Mouse (Mus musculus): Measurements from ENCODE around the gene Fam81a. TPM values are rescaled to one million over a fixed set of nuclear protein-coding genes. Genes with fewer than 3 reads are reported as not detected.
A peak's percentile ranks its signal among the peaks of the same experiment; 100 is the strongest.

Gene Fam81a
- polyA plus RNA-seq (2016; fragmentation: Nextera tagmentation; extraction: Ambion mirVana): 0.74 and 0.98 TPM in 2 replicates

DNA sequence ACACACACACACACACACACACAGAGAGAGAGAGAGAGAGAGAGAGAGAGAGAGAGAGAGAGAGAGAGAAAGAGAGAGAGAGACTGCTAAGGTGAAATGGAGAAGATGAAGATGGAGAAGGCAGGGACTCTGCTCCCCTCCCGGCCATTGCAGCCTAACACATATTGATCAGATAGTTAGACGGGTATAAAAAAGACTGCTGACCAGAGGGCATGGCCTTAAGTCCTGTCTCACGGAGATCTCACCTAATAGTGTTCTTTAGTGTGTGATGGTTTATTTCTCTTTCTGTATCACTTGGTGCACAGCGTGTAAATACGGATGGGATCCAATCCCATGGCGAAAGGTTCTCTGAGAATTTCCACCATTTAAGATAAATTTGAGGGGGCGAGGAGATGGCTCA is at the start of gene Fam81a:
TSS of gene Fam81a (minus strand) at position 101 of the 400 bp plus-strand sequence.
- Histone ChIP-seq H3K9ac (no peak within 1 kb of the TSS), H3K4me1 (peaks cover 9% of the 10 kb centered on the region; the same call in 1 of the 2 replicates), H3K27ac (no peak within 1 kb of the TSS), H3K4me3 (peak within 1 kb of the TSS; percentile 54), H3K36me3 (no peaks in the 10 kb centered on the region), H3K9me3 (replicated peaks) (no peaks in the 10 kb centered on the region), H3K27me3 (replicated peaks) (peaks cover 56% of the 10 kb centered on the region), H3K4me2 (peak within 1 kb of the TSS; percentile 69)
- ATAC-seq: no peak
- 58% methylated on average over 7 of the region's 7 CpGs for WGBS (ENCODE audit: insufficient replicate concordance)

DNA sequence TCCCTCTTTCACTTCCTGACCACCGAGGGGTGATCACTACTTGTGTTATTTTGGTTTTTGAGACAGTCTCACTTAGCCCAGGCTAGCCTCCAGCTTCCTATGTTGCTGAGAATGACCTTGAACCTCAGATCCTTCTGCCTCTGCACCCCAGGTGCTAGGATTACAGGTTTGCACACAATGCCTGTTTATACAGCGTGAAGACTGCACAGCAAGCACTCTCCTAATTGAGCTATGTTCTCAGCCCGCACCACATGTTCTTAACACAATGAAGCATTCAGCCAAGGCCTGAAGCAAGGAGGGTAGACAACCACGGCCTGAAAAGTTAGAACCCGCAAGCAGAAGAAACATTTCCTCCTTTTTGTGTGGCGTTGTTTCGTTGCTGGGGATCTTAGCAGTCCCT is 40.3 kb upstream of the Fam81a start:
- H3K9me3 ChIP-seq (replicated peaks): no peaks in the 10 kb centered on the region
- H3K4me2 ChIP-seq: no peak overlapping the region
- no peak overlapping the region for H3K27ac ChIP-seq
- H3K4me3 ChIP-seq: no peak overlapping the region
- H3K9ac ChIP-seq: no peak overlapping the region
- no peaks in the 10 kb centered on the region for H3K4me1 ChIP-seq
- H3K36me3 ChIP-seq: no peaks in the 10 kb centered on the region
- WGBS (ENCODE audit: insufficient replicate concordance): 46% methylated on average over 7 of the region's 7 CpGs
- ATAC-seq: no peak
- 0 out of 2 replicates have a peak, but pooled peaks cover 5% of the 10 kb centered on the region for H3K27me3 ChIP-seq (replicated peaks)

DNA sequence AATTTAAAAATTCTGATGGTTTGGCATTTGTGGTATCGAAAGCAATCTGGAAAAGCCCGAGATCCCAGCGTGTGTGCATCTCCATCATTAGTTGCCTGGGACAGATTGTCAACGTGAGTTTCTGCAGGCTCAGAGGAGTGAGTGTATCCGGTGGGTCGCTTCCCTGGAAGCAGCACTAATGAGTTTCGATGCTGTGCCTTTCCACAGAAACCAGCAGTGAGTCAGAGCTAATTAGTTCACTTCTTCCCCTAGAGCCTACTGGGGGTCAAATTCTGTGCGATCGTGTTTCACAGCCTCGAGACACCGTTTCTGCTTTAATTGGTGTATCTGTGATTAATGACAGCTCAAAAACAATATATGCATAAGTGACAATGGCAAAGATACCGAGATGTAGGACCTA is 39.4 kb upstream of the Fam81a start:
- H3K27me3 ChIP-seq (replicated peaks): 0 out of 2 replicates have a peak, but pooled peaks cover 5% of the 10 kb centered on the region
- no peak overlapping the region for H3K9ac ChIP-seq
- no peak overlapping the region for H3K4me2 ChIP-seq
- 66% methylated on average over 12 of the region's 12 CpGs for WGBS (ENCODE audit: insufficient replicate concordance)
- H3K9me3 ChIP-seq (replicated peaks): no peaks in the 10 kb centered on the region
- H3K27ac ChIP-seq: no peak overlapping the region
- H3K36me3 ChIP-seq: no peaks in the 10 kb centered on the region
- no peak for ATAC-seq
- H3K4me1 ChIP-seq: no peaks in the 10 kb centered on the region
- H3K4me3 ChIP-seq: no peak overlapping the region

DNA sequence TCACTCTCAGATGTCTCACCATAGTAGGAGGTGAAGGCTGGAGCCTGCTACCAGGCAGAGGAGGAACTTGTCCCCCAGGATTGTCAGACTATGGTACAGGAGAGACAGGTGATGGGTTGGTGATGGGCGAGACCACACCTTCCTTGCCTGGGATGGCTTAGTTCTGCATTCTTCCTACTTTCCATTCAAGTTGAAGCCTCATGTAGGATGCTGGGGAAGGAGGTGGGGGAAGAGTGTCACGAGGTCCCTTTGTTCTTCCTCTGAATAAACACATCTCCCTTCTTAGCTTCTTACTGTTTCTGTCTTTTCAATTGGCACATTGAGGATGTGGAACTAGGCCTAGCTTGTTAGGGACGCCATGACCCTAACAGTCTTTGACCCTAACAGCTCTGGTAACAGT is 33.9 kb upstream of the Fam81a start:
- ATAC-seq: no peak
- Histone ChIP-seq H3K4me3 (no peak overlapping the region), H3K4me1 (no peaks in the 10 kb centered on the region), H3K36me3 (no peaks in the 10 kb centered on the region), H3K27me3 (replicated peaks) (0 out of 2 replicates have a peak, but pooled peaks cover 3% of the 10 kb centered on the region), H3K9ac (no peak overlapping the region), H3K9me3 (replicated peaks) (no peaks in the 10 kb centered on the region), H3K27ac (no peak overlapping the region), H3K4me2 (no peak overlapping the region)
- WGBS (ENCODE audit: insufficient replicate concordance): 61% methylated on average over 3 of the region's 3 CpGs

DNA sequence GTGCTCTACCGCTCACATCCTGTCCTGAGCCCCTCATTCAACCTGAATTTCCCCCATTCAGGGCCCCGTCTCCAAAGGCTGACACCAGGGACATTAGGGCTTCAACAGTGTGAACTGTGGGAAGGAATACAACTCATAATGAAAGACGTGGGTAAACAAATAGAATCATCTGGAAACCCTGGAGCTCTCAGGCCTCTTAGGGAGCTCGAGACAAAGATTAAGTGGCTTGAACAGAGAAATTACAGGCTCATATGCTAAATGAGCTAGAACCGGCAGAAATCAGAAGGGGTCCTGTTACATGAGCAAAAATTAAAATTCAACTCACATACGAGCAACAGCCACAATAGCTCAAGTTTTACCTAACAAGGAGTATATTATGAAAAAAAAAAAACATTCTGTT is 32.5 kb upstream of the Fam81a start:
- no peak overlapping the region for H3K4me3 ChIP-seq
- no peaks in the 10 kb centered on the region for H3K9me3 ChIP-seq (replicated peaks)
- no peaks in the 10 kb centered on the region for H3K4me1 ChIP-seq
- H3K36me3 ChIP-seq: no peaks in the 10 kb centered on the region
- 50% methylated on average over 6 of the region's 6 CpGs for WGBS (ENCODE audit: insufficient replicate concordance)
- H3K9ac ChIP-seq: no peak overlapping the region
- ATAC-seq: no peak
- no peak overlapping the region for H3K4me2 ChIP-seq
- no peaks in the 10 kb centered on the region for H3K27me3 ChIP-seq (replicated peaks)
- no peak overlapping the region for H3K27ac ChIP-seq

DNA sequence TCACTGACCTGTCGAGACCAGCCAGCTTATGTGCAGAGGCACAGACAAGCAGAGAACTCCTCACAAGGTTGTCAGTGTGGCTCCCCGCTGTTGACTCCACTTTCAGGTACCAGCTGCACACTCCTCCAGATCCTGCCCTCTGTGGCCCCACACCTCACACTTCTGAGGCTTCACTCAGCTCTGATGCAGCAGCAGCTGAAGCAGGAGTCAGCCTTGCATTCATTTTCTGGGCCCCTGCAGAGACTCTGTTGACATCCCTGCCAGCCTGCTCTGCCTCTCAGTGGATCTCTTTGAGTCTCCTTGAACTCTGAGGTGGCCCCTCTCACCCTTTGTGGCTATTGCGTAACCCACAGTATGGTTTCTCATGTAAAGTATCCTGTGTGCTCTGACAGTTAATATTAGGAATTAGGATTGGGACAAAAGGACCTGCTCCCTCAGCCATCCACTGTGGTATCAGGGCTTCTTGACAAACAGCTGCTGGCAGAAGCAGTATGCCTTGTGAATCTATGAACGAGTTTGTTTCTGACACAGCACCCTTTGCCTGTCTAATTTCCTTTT is 32.0 kb upstream of the Fam81a start:
- Histone ChIP-seq H3K4me1 (no peaks in the 10 kb centered on the region), H3K9ac (no peak overlapping the region), H3K4me3 (no peak overlapping the region), H3K4me2 (no peak overlapping the region), H3K27me3 (replicated peaks) (no peaks in the 10 kb centered on the region), H3K36me3 (no peaks in the 10 kb centered on the region), H3K9me3 (replicated peaks) (no peaks in the 10 kb centered on the region), H3K27ac (no peak overlapping the region)
- ATAC-seq: no peak
- WGBS (ENCODE audit: insufficient replicate concordance): 62% methylated on average over 4 of the region's 4 CpGs

DNA sequence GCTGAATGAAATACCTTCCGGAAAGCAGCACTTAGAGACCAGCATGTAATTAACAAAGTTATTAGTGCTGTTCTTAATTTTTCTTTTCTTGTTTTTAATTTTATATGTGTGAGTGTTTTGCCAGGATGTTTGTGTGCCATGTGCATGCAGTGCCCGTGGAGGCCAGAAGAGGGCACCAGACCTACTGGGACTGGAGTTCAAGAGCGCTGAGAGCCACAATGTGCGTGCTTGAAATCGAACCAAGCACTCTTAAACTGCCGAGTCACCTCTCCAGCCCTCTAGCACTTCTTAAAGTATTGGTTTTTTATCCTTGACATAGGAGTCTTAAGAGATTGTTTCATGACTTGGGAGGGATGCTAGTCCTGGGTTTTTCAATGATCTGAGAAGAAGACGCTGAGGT is 26.6 kb upstream of the Fam81a start:
- H3K36me3 ChIP-seq: no peaks in the 10 kb centered on the region
- H3K27ac ChIP-seq: no peak overlapping the region
- no peak overlapping the region for H3K4me2 ChIP-seq
- H3K27me3 ChIP-seq (replicated peaks): no peaks in the 10 kb centered on the region
- ATAC-seq: no peak
- H3K9me3 ChIP-seq (replicated peaks): no peaks in the 10 kb centered on the region
- no peaks in the 10 kb centered on the region for H3K4me1 ChIP-seq
- no peak overlapping the region for H3K4me3 ChIP-seq
- H3K9ac ChIP-seq: no peak overlapping the region
- 73% methylated on average over 7 of the region's 7 CpGs for WGBS (ENCODE audit: insufficient replicate concordance)

DNA sequence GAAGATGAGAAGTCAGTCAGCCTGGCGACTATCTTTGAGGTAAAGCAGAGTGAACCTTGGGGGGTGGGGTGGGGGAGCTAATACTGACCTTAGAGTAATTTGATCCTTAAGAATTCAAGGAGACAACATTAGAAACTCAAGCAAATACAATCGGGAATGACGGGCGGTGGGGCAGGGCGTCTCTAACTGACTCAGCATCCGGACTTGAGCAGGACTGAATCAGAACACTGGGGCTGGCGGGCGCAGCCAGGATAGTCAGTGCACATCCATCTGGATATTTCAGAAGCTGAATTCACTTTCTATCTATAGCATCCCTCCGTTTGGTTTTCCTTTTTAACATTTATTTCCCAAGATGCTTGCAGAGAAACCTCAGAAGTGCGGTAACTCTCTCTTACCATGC is 17.7 kb upstream of the Fam81a start:
- H3K27me3 ChIP-seq (replicated peaks): no peaks in the 10 kb centered on the region
- no peak overlapping the region for H3K27ac ChIP-seq
- no peak for ATAC-seq
- no peaks in the 10 kb centered on the region for H3K36me3 ChIP-seq
- H3K4me1 ChIP-seq: no peaks in the 10 kb centered on the region
- 67% methylated on average over 10 of the region's 10 CpGs for WGBS (ENCODE audit: insufficient replicate concordance)
- H3K9ac ChIP-seq: no peak overlapping the region
- no peak overlapping the region for H3K4me3 ChIP-seq
- H3K9me3 ChIP-seq (replicated peaks): no peaks in the 10 kb centered on the region
- no peak overlapping the region for H3K4me2 ChIP-seq

DNA sequence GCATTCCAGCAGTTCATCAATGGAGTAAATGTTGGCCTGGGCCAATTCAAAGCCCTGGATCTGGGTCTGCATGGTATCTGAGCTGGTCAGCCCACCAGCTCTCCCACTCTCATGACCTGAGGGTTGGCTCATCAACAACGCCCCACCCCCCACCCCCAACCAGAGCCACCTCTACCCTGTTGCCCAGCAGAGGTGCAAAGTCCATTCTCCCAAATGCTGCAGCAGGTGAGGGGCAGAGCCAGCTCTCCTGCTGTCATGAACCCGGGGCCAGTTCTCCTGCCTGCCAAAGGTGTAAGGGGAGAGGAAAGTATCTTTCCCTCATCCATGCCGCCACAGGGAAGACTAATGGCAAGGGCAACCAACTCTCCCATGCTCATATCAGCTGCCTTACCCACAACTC is 5.3 kb upstream of the Fam81a start:
- Histone ChIP-seq H3K36me3 (no peaks in the 10 kb centered on the region), H3K9me3 (replicated peaks) (no peaks in the 10 kb centered on the region), H3K4me1 (no peaks in the 10 kb centered on the region), H3K27ac (no peak overlapping the region), H3K4me3 (no peak overlapping the region), H3K4me2 (no peak overlapping the region), H3K27me3 (replicated peaks) (peaks cover 12% of the 10 kb centered on the region), H3K9ac (no peak overlapping the region)
- ATAC-seq: 0 out of 2 replicates have a peak, but pooled peaks have one; percentile 15
- WGBS (ENCODE audit: insufficient replicate concordance): 45% methylated on average over 3 of the region's 3 CpGs

DNA sequence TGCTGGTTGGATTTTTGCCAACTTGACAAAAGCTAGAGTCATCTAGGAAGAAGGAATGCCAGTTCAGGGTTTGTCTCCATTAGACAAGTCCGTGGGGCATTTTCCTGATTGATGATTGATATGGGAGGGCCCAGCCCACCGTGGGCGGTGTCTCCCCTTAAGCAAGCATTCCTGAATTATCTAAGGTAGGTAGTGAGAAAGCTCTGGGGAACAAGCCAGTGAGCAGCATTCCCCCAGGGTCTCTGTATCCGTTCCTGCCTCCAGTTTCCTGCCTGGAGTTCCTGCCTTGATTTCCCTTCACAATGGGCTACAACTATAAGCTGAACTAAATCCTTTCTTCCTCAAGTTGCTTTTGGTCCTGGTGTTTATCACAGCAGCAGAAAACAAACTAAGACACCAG is 3.1 kb upstream of the Fam81a start:
- H3K36me3 ChIP-seq: no peaks in the 10 kb centered on the region
- ATAC-seq: no peak
- H3K9ac ChIP-seq: no peak overlapping the region
- no peak overlapping the region for H3K27ac ChIP-seq
- no peaks in the 10 kb centered on the region for H3K9me3 ChIP-seq (replicated peaks)
- WGBS (ENCODE audit: insufficient replicate concordance): 58% methylated on average over 4 of the region's 4 CpGs
- H3K4me1 ChIP-seq: peaks cover 9% of the 10 kb centered on the region; the same call in 1 of the 2 replicates
- H3K4me2 ChIP-seq: no peak overlapping the region
- H3K4me3 ChIP-seq: no peak overlapping the region
- peaks cover 34% of the 10 kb centered on the region for H3K27me3 ChIP-seq (replicated peaks)

DNA sequence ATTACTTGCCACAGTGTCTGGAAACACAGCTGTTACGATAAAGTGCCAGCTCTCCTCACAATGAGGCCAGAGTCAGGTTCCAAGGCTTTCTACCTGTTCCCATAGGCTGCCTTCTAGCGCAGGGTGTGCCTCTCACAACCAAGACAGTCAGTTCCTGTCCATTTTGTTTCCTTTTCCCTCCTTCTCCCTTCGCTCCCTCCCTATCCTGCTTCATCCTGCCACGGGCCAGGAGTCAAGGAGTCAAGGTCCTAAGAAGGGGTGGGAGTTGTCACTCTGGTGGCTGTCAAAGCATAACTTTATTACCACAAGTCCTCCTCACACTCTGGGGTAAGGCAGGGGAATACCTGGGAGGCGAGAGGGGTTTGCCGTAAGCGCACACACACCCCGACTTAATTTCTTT is 966 bp upstream of the Fam81a start:
- H3K4me1 ChIP-seq: peaks cover 9% of the 10 kb centered on the region; the same call in 1 of the 2 replicates
- H3K27ac ChIP-seq: no peak overlapping the region
- H3K36me3 ChIP-seq: no peaks in the 10 kb centered on the region
- no peak overlapping the region for H3K4me3 ChIP-seq
- WGBS (ENCODE audit: insufficient replicate concordance): 66% methylated on average over 8 of the region's 8 CpGs
- no peak for ATAC-seq
- no peaks in the 10 kb centered on the region for H3K9me3 ChIP-seq (replicated peaks)
- no peak overlapping the region for H3K4me2 ChIP-seq
- no peak overlapping the region for H3K9ac ChIP-seq
- H3K27me3 ChIP-seq (replicated peaks): peaks cover 50% of the 10 kb centered on the region

DNA sequence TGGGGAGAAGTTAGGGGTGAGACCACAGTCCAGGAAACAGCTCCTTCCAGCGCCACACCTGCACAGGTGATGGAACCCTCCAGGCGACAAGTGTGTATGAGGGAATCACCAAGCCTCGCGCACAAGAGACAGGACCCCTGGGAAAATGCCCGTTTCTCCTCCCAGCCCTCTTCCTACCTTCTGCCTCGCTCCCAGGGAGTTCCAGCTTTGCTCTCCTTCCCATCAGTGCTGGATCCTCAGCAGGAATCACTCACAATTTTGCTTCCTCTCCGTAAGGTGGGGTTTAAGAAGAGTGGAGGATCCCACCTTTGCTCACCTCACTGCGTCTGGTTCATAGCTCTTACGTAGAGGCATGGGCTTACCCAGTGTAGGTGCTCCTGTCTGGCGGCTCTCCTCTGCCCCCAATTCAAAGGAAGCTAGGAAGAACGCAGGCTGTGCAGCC is 454 bp downstream of the Fam81a start:
- WGBS (ENCODE audit: insufficient replicate concordance): 6% methylated on average over 11 of the region's 11 CpGs
- peak overlapping the region; percentile 69 for H3K4me2 ChIP-seq
- ATAC-seq: no peak
- no peak overlapping the region for H3K27ac ChIP-seq
- H3K36me3 ChIP-seq: no peaks in the 10 kb centered on the region
- no peak overlapping the region for H3K9ac ChIP-seq
- peaks cover 61% of the 10 kb centered on the region for H3K27me3 ChIP-seq (replicated peaks)
- H3K4me1 ChIP-seq: peaks cover 9% of the 10 kb centered on the region; the same call in 1 of the 2 replicates
- H3K4me3 ChIP-seq: peak overlapping the region; percentile 54; the same call in 1 of the 2 replicates
- no peaks in the 10 kb centered on the region for H3K9me3 ChIP-seq (replicated peaks)
